Mouse (Mus musculus): ENCODE results near the gene Hamp2. TPM values are rescaled to one million over a fixed set of nuclear protein-coding genes. Genes with fewer than 3 reads are reported as not detected.
"Not testable (repeated sequence)": the region's sequence is repeated elsewhere in the genome, so short reads cannot be mapped to it uniquely, and the experiment has no call there.

Hamp2 gene
- polyA plus RNA-seq, 1 experiment from 2014 or later: not detected

DNA sequence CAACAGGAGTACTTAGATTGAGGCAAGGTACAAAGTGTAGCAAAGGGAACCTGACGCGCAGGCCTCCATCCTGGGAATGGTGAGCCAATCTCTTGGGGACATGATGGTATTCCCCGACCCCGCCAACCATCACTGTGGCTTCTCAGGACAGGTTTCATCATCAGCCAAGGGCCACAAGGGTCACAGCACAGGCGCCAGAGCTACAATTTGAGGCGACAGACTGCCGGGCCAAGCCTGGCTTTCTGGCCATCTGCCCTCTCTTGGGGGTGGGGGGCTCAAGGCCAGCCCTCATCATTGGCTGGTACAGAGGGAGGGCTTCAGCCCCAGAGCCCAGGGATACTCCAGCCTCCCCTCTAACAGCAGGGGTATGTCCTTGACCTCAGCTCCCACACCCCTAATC lies 21.0 kb upstream of the Hamp2 start:
- 89% methylated on average over 7 of the region's 7 CpGs for WGBS
- H3K27ac ChIP-seq (ENCODE audit: low read depth, low read length); H3K4me3 ChIP-seq (ENCODE audit: low read depth, low read length); DNase-seq (ENCODE audit: low spot score); ATAC-seq (replicated peaks; ENCODE audit: low FRiP score); H3K36me3 ChIP-seq (ENCODE audit: control insufficient read depth, insufficient read depth, low read length); H3K4me2 ChIP-seq (ENCODE audit: low read depth, low read length, severe bottlenecking); H3K9ac ChIP-seq (ENCODE audit: low read length); H3K4me1 ChIP-seq (replicated peaks; ENCODE audit: control insufficient read depth, insufficient read depth, low read length); H3K9me3 ChIP-seq (ENCODE audit: control insufficient read depth, low read length); H3K27me3 ChIP-seq (ENCODE audit: control insufficient read depth, insufficient read depth, low read length): not testable (repeated sequence)

DNA sequence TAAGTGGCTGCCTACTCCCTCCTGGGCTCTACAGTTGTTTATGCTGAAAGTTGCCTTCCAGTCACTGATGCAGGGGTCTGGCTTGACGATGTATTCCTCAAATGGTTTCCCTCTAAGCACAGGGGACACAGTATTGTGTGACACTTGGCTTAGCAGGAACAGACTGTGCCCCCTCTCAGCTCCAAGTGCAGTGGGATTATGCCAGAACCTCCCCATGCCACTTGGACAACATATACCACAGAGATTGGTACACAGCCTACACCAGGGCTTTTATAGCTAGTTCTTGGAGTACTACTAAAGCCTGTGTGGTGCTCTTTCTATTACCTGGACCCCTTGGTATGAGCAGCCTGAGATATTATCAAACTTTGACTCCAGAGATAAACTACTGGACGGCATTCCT lies 20.2 kb upstream of the Hamp2 start:
- not testable (repeated sequence) for ATAC-seq (replicated peaks; ENCODE audit: low FRiP score); H3K27me3 ChIP-seq (ENCODE audit: control insufficient read depth, insufficient read depth, low read length); H3K4me2 ChIP-seq (ENCODE audit: low read depth, low read length, severe bottlenecking); DNase-seq (ENCODE audit: low spot score); H3K36me3 ChIP-seq (ENCODE audit: control insufficient read depth, insufficient read depth, low read length); H3K9ac ChIP-seq (ENCODE audit: low read length); H3K9me3 ChIP-seq (ENCODE audit: control insufficient read depth, low read length); H3K4me3 ChIP-seq (ENCODE audit: low read depth, low read length); H3K27ac ChIP-seq (ENCODE audit: low read depth, low read length); H3K4me1 ChIP-seq (replicated peaks; ENCODE audit: control insufficient read depth, insufficient read depth, low read length)
- WGBS: 72% methylated on average over 2 of the region's 2 CpGs

- ATAC-seq (replicated peaks; ENCODE audit: low FRiP score) (no peak), DNase-seq (ENCODE audit: low spot score) (no peak)
- 71% methylated on average over 9 of the region's 9 CpGs for WGBS
- Histone ChIP-seq H3K4me3 (ENCODE audit: low read depth, low read length) (no peak within 1 kb of the TSS), H3K27ac (ENCODE audit: low read depth, low read length) (no peak within 1 kb of the TSS), H3K4me2 (ENCODE audit: low read depth, low read length, severe bottlenecking) (no peak within 1 kb of the TSS), H3K27me3 (ENCODE audit: control insufficient read depth, insufficient read depth, low read length) (no peaks in the 10 kb centered on the region), H3K36me3 (ENCODE audit: control insufficient read depth, insufficient read depth, low read length) (no peaks in the 10 kb centered on the region), H3K9me3 (ENCODE audit: control insufficient read depth, low read length) (no peaks in the 10 kb centered on the region), H3K9ac (ENCODE audit: low read length) (no peak within 1 kb of the TSS), H3K4me1 (replicated peaks; ENCODE audit: control insufficient read depth, insufficient read depth, low read length) (no peaks in the 10 kb centered on the region)
Measured at GRCm38 (mm10) chr7:30943909-30944635, 19.6 kb upstream of the Hamp2 start, which contains the start of gene Hamp. Gene Hamp (minus strand): TSS chr7:30944032.

DNA sequence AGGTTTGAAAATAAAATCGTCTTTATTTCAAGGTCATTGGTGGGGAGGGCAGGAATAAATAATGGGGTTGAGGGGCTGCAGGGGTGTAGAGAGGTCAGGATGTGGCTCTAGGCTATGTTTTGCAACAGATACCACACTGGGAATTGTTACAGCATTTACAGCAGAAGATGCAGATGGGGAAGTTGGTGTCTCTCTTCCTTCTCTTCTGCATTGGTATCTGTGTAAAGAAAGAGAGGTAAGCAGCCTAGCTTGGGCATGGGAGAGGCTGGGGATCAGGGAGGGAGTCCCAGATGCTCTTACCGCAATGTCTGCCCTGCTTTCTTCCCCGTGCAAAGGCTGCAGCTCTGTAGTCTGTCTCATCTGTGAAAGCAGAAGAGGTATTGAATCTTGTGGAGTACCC lies 17.9 kb upstream of the Hamp2 start:
- 58% methylated on average over 3 of the region's 3 CpGs for WGBS
- not testable (repeated sequence) for H3K4me2 ChIP-seq (ENCODE audit: low read depth, low read length, severe bottlenecking); H3K4me1 ChIP-seq (replicated peaks; ENCODE audit: control insufficient read depth, insufficient read depth, low read length); H3K27me3 ChIP-seq (ENCODE audit: control insufficient read depth, insufficient read depth, low read length); ATAC-seq (replicated peaks; ENCODE audit: low FRiP score); H3K9ac ChIP-seq (ENCODE audit: low read length); H3K9me3 ChIP-seq (ENCODE audit: control insufficient read depth, low read length); DNase-seq (ENCODE audit: low spot score); H3K36me3 ChIP-seq (ENCODE audit: control insufficient read depth, insufficient read depth, low read length); H3K4me3 ChIP-seq (ENCODE audit: low read depth, low read length); H3K27ac ChIP-seq (ENCODE audit: low read depth, low read length)

DNA sequence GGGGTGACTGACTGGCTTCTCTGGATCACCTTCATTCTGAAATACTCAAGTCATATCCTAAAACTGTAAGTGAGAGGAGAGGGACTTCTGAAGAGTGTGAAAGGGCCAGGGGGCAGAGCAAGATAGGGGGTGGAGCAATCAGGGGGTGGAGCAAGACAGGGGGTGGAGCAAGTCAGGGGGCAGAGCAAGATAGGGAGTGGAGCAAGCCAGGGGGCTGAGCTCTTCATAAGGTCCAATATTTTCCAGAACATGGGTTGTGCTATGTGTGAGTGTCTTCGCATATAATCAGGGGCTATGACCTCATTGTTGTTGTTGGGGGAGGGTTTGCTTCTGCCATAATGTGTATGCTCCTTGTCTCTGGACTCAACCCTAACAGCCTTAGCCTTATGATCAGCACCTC lies 15.6 kb upstream of the Hamp2 start:
- H3K4me3 ChIP-seq (ENCODE audit: low read depth, low read length); H3K27ac ChIP-seq (ENCODE audit: low read depth, low read length); ATAC-seq (replicated peaks; ENCODE audit: low FRiP score); H3K4me2 ChIP-seq (ENCODE audit: low read depth, low read length, severe bottlenecking); H3K36me3 ChIP-seq (ENCODE audit: control insufficient read depth, insufficient read depth, low read length); H3K27me3 ChIP-seq (ENCODE audit: control insufficient read depth, insufficient read depth, low read length); H3K4me1 ChIP-seq (replicated peaks; ENCODE audit: control insufficient read depth, insufficient read depth, low read length); H3K9ac ChIP-seq (ENCODE audit: low read length); H3K9me3 ChIP-seq (ENCODE audit: control insufficient read depth, low read length); DNase-seq (ENCODE audit: low spot score): not testable (repeated sequence)
- WGBS: 73% methylated on average over 1 of the region's 1 CpGs

- H3K9ac ChIP-seq (ENCODE audit: low read length); H3K36me3 ChIP-seq (ENCODE audit: control insufficient read depth, insufficient read depth, low read length); H3K4me2 ChIP-seq (ENCODE audit: low read depth, low read length, severe bottlenecking); H3K9me3 ChIP-seq (ENCODE audit: control insufficient read depth, low read length); H3K27me3 ChIP-seq (ENCODE audit: control insufficient read depth, insufficient read depth, low read length); DNase-seq (ENCODE audit: low spot score); H3K27ac ChIP-seq (ENCODE audit: low read depth, low read length); H3K4me3 ChIP-seq (ENCODE audit: low read depth, low read length); H3K4me1 ChIP-seq (replicated peaks; ENCODE audit: control insufficient read depth, insufficient read depth, low read length); ATAC-seq (replicated peaks; ENCODE audit: low FRiP score): not testable (repeated sequence)
- 81% methylated on average over 6 of the region's 6 CpGs for WGBS
Measured at GRCm38 (mm10) chr7:30935422-30936099, 11.1 kb upstream of the Hamp2 start.

- H3K4me1 ChIP-seq (replicated peaks; ENCODE audit: control insufficient read depth, insufficient read depth, low read length): no peaks in the 10 kb centered on the region
- no peak overlapping the region for H3K9ac ChIP-seq (ENCODE audit: low read length)
- H3K9me3 ChIP-seq (ENCODE audit: control insufficient read depth, low read length): no peaks in the 10 kb centered on the region
- H3K36me3 ChIP-seq (ENCODE audit: control insufficient read depth, insufficient read depth, low read length): no peaks in the 10 kb centered on the region
- no peak for ATAC-seq (replicated peaks; ENCODE audit: low FRiP score)
- no peak overlapping the region for H3K4me2 ChIP-seq (ENCODE audit: low read depth, low read length, severe bottlenecking)
- H3K27ac ChIP-seq (ENCODE audit: low read depth, low read length): no peak overlapping the region
- H3K4me3 ChIP-seq (ENCODE audit: low read depth, low read length): no peak overlapping the region
- DNase-seq (ENCODE audit: low spot score): no peak
- H3K27me3 ChIP-seq (ENCODE audit: control insufficient read depth, insufficient read depth, low read length): no peaks in the 10 kb centered on the region
- 67% methylated on average over 3 of the region's 3 CpGs for WGBS
Measured at GRCm38 (mm10) chr7:30924071-30924470, 410 bp downstream of the Hamp2 start.

- not testable (repeated sequence) for H3K9me3 ChIP-seq (ENCODE audit: control insufficient read depth, low read length); H3K36me3 ChIP-seq (ENCODE audit: control insufficient read depth, insufficient read depth, low read length); H3K9ac ChIP-seq (ENCODE audit: low read length); DNase-seq (ENCODE audit: low spot score); H3K4me1 ChIP-seq (replicated peaks; ENCODE audit: control insufficient read depth, insufficient read depth, low read length); H3K27me3 ChIP-seq (ENCODE audit: control insufficient read depth, insufficient read depth, low read length); H3K4me3 ChIP-seq (ENCODE audit: low read depth, low read length); H3K27ac ChIP-seq (ENCODE audit: low read depth, low read length); H3K4me2 ChIP-seq (ENCODE audit: low read depth, low read length, severe bottlenecking); ATAC-seq (replicated peaks; ENCODE audit: low FRiP score)
- 62% methylated on average over 3 of the region's 3 CpGs for WGBS
Measured at GRCm38 (mm10) chr7:30922490-30922889, 2.0 kb downstream of the Hamp2 start.

DNA sequence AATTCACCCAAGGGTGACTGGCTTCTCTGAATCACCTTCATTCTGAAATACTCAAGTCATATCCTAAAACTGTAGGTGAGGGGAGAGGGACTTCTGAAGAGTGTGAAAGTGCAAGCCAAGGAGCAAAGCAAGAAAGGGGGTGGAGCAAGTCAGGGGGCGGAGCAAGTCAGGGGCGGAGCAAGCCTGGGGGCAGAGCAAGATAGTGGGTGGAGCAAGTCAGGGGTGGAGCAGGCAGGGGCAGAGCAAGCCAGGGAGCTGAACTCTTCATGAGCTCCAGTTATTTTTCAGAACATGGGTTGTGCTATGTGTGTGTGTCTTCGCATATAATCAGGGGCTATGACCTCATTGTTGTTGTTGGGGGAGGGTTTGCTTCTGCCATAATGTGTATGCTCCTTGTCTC lies 4.3 kb downstream of the Hamp2 start:
- Histone ChIP-seq H3K4me3 (ENCODE audit: low read depth, low read length) (no peak overlapping the region), H3K9ac (ENCODE audit: low read length) (no peak overlapping the region), H3K4me2 (ENCODE audit: low read depth, low read length, severe bottlenecking) (no peak overlapping the region), H3K4me1 (replicated peaks; ENCODE audit: control insufficient read depth, insufficient read depth, low read length) (no peaks in the 10 kb centered on the region), H3K9me3 (ENCODE audit: control insufficient read depth, low read length) (no peaks in the 10 kb centered on the region), H3K27ac (ENCODE audit: low read depth, low read length) (no peak overlapping the region), H3K27me3 (ENCODE audit: control insufficient read depth, insufficient read depth, low read length) (no peaks in the 10 kb centered on the region), H3K36me3 (ENCODE audit: control insufficient read depth, insufficient read depth, low read length) (no peaks in the 10 kb centered on the region)
- ATAC-seq (replicated peaks; ENCODE audit: low FRiP score): no peak
- DNase-seq (ENCODE audit: low spot score): no peak
- WGBS: 73% methylated on average over 3 of the region's 3 CpGs
